Mouse (Mus musculus): ENCODE measurements at regions not wholly inside any gene's neighbourhood (a gene's known extent, or its start where the extent isn't known, plus 50 kb on each side); places are given as distances from the start of the nearest gene placed in this dataset.

- no peak for DNase-seq (ENCODE audit: low read depth, low spot score)
Measured at GRCm38 (mm10) chr9:83273361-83273975, 127.0 kb upstream of the Hmgn3 start.

GRCm38 (mm10) chr9:83265736-83266135, 119.3 kb upstream of the Hmgn3 start:
- no peak for DNase-seq (ENCODE audit: low read depth, low spot score)

GRCm38 (mm10) chr9:83259511-83259910, 113.0 kb upstream of the Hmgn3 start:
- DNase-seq (ENCODE audit: low read depth, low spot score) = no peak

- no peak for DNase-seq (ENCODE audit: low read depth, low spot score)
Measured at GRCm38 (mm10) chr9:83258986-83259385, 112.5 kb upstream of the Hmgn3 start.

DNA sequence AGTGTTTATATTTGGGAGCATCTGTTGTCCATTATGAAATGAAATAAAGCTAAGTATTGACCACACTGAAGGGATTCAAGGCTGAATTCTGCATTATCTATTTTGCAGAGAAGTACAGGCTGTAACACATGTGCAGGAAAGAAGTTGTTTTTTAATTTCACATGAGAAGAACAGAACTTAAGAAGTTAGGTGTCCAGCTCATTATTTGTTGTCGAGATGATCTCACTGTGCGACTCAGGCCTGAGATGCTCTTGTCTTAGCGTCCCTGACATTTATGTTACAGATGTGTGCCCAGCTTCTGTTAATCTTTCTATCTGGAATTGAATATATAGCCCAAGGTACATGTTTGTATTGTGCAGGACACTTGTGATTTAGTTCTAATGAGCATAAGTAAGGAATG, 112.0 kb upstream of the Hmgn3 start:
- DNase-seq (ENCODE audit: low read depth, low spot score) = no peak

- no peak for DNase-seq (ENCODE audit: low read depth, low spot score)
Measured at GRCm38 (mm10) chr9:83254356-83254755, 107.9 kb upstream of the Hmgn3 start.

GRCm38 (mm10) chr9:83253789-83254188, 107.3 kb upstream of the Hmgn3 start:
- no peak for DNase-seq (ENCODE audit: low read depth, low spot score)

DNA sequence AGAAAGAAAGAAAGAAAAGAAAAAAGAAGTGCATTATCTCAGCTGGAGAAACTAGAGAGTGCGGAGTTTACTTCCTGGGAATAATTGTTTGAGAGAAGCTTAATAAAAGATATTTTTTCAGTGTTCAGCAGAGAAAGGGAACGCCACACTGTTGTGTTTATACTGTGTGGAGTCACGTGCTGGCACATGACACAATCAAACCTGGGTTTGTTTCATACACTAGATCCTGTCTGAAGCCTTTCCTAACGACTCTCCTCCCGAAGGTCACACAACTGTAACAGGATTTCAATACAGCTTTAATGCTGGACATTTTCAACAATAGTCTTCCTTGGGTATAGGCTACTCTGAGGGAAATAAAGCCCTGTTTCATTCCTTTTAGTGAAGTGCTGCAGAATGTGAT, 105.3 kb upstream of the Hmgn3 start:
- no peak for DNase-seq (ENCODE audit: low read depth, low spot score)

DNA sequence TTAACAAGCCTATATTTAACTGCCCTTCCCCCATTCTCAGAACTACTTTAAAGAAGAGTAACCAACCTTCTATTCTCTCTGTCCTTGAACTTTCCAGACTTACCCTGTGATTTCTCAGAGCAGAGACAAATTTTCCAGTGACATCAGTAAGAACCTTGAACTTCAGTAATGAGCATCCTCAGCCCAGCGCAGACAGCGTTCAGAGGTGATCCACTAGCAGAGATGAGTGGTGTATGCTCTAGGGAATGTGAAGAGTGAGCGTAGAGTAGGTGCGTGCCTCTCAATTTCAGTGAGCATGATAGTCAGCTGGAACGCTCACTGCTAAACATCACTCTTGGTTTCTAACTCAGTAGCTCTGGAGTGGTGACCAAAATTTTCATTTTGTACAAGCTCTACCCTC, 103.4 kb upstream of the Hmgn3 start:
- no peak for DNase-seq (ENCODE audit: low read depth, low spot score)

GRCm38 (mm10) chr9:83248164-83248730, 101.8 kb upstream of the Hmgn3 start:
- no peak for DNase-seq (ENCODE audit: low read depth, low spot score)

GRCm38 (mm10) chr9:83247066-83247668, 100.7 kb upstream of the Hmgn3 start:
- DNase-seq (ENCODE audit: low read depth, low spot score) = no peak

GRCm38 (mm10) chr9:83241119-83241518, 94.6 kb upstream of the Hmgn3 start:
- no peak for DNase-seq (ENCODE audit: low read depth, low spot score)

- no peak for DNase-seq (ENCODE audit: low read depth, low spot score)
Measured at GRCm38 (mm10) chr9:83239097-83239496, 92.6 kb upstream of the Hmgn3 start.

- DNase-seq (ENCODE audit: low read depth, low spot score) = no peak
Measured at GRCm38 (mm10) chr9:83221866-83222265, 75.4 kb upstream of the Hmgn3 start.

- DNase-seq (ENCODE audit: low read depth, low spot score) = no peak
Measured at GRCm38 (mm10) chr9:83202583-83202982, 56.1 kb upstream of the Hmgn3 start.

- no peak for DNase-seq (ENCODE audit: low read depth, low spot score)
Measured at GRCm38 (mm10) chr9:83199771-83200170, 53.3 kb upstream of the Hmgn3 start.

DNA sequence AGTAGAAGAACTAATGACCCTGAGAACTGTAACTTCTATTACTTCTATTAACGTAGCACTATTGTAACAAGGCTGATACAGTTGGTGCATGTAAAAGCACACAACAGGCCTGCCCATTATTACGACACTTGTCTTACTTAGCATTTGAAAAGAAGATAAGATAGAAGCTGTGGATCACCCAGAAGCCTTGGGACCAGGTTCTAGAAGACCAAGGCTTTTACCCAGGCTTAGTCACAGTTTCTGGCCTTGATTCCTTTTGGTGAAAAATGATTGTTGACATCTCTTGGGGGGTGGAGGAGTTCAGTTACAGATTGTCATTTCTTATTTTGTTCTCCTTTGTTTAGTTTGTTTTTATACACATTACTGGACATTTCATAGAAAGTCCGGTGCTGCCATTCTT, 52.7 kb upstream of the Hmgn3 start:
- DNase-seq (ENCODE audit: low read depth, low spot score) = no peak

GRCm38 (mm10) chr9:83197013-83197412, 50.5 kb upstream of the Hmgn3 start:
- no peak for DNase-seq (ENCODE audit: low read depth, low spot score)
